Mouse (Mus musculus): ENCODE measurements around the gene Epb41l2. TPM values are rescaled to one million over a fixed set of nuclear protein-coding genes. Genes with fewer than 3 reads are reported as not detected.

Epb41l2 gene
- polyA plus RNA-seq, 1 experiment: 47.5 TPM

DNA sequence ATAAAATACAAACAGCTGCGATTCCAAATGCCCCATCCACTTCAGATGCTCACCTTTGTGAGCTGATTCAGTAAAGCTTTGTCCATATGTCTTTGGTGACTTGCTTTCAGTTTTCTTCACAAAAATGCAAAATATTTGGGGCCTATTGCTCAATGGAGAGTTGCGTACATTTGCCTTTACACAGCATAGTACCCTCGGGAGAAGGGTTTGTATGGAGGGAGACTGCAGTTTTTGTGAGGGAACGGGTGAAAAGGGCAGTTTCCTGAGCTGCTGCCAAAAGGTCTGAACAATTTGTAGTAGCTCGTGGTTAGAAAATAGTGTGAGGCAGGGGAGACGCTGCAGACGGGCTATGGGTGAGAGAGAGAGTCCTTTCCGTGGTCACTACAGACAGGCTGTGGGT lies 40.5 kb downstream of the Epb41l2 start:
- 53% methylated on average over 8 of the region's 8 CpGs for WGBS
- no peak for DNase-seq
- no peak for TF ChIP-seq CTCF (IDR thresholded peaks at IDR 0.05; ENCODE audit: borderline replicate concordance, control insufficient read depth, extremely low read depth, insufficient read depth, low read length, poor library complexity)
- TF ChIP-seq POLR2A (IDR thresholded peaks at IDR 0.05; ENCODE audit: control insufficient read depth, extremely low read depth, insufficient read depth, low read length, poor library complexity): no peak
- Histone ChIP-seq H3K27me3 (ENCODE audit: control insufficient read depth, insufficient read depth, low read length) (no peaks in the 10 kb centered on the region), H3K27ac (ENCODE audit: control insufficient read depth, insufficient read depth, low read length) (no peak overlapping the region), H3K4me1 (replicated peaks; ENCODE audit: control insufficient read depth, insufficient read depth, low read length) (peaks cover 12% of the 10 kb centered on the region), H3K36me3 (ENCODE audit: control insufficient read depth, insufficient read depth, low read length) (no peaks in the 10 kb centered on the region), H3K4me3 (ENCODE audit: control insufficient read depth, insufficient read depth, low read length) (no peak overlapping the region)

DNA sequence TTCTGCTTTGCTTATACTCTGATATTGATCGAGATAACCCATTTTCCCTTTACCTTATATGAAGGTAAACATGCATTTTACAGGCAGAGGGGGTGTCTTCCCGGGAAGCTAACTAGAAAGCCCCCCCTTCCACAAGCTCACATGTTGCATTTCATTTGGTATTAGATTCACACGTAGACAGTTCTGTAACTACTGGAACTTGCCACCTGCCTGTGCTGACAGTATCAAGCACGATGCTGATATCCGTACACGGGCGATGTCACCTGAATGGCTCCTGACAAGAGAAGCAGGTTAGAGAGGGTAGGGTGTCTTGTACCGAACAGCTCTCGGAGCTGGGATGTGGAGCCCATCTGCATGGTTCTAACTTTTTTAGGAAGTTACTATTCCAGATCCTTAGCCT lies 41.0 kb downstream of the Epb41l2 start:
- H3K36me3 ChIP-seq (ENCODE audit: control insufficient read depth, insufficient read depth, low read length): no peaks in the 10 kb centered on the region
- no peak overlapping the region for H3K4me3 ChIP-seq (ENCODE audit: control insufficient read depth, insufficient read depth, low read length)
- WGBS: 92% methylated on average over 9 of the region's 9 CpGs
- no peaks in the 10 kb centered on the region for H3K27me3 ChIP-seq (ENCODE audit: control insufficient read depth, insufficient read depth, low read length)
- H3K27ac ChIP-seq (ENCODE audit: control insufficient read depth, insufficient read depth, low read length): no peak overlapping the region
- TF ChIP-seq CTCF (IDR thresholded peaks at IDR 0.05; ENCODE audit: borderline replicate concordance, control insufficient read depth, extremely low read depth, insufficient read depth, low read length, poor library complexity) (no peak), POLR2A (IDR thresholded peaks at IDR 0.05; ENCODE audit: control insufficient read depth, extremely low read depth, insufficient read depth, low read length, poor library complexity) (no peak)
- peaks cover 12% of the 10 kb centered on the region for H3K4me1 ChIP-seq (replicated peaks; ENCODE audit: control insufficient read depth, insufficient read depth, low read length)
- no peak for DNase-seq

- WGBS: 79% methylated on average over 2 of the region's 2 CpGs
- H3K27ac ChIP-seq (ENCODE audit: control insufficient read depth, insufficient read depth, low read length): no peak overlapping the region
- TF ChIP-seq POLR2A (IDR thresholded peaks at IDR 0.05; ENCODE audit: control insufficient read depth, extremely low read depth, insufficient read depth, low read length, poor library complexity) (no peak), CTCF (IDR thresholded peaks at IDR 0.05; ENCODE audit: borderline replicate concordance, control insufficient read depth, extremely low read depth, insufficient read depth, low read length, poor library complexity) (no peak)
- no peaks in the 10 kb centered on the region for H3K36me3 ChIP-seq (ENCODE audit: control insufficient read depth, insufficient read depth, low read length)
- H3K4me3 ChIP-seq (ENCODE audit: control insufficient read depth, insufficient read depth, low read length): no peak overlapping the region
- no peaks in the 10 kb centered on the region for H3K27me3 ChIP-seq (ENCODE audit: control insufficient read depth, insufficient read depth, low read length)
- peaks cover 12% of the 10 kb centered on the region for H3K4me1 ChIP-seq (replicated peaks; ENCODE audit: control insufficient read depth, insufficient read depth, low read length)
- DNase-seq: no peak
These were observed 41.8 kb downstream of the Epb41l2 start for GRCm38 (mm10) chr10:25401356-25401755.

GRCm38 (mm10) chr10:25402886-25403285 lies 43.3 kb downstream of the Epb41l2 start:
- Histone ChIP-seq H3K36me3 (ENCODE audit: control insufficient read depth, insufficient read depth, low read length) (no peaks in the 10 kb centered on the region), H3K4me3 (ENCODE audit: control insufficient read depth, insufficient read depth, low read length) (no peak overlapping the region), H3K4me1 (replicated peaks; ENCODE audit: control insufficient read depth, insufficient read depth, low read length) (peaks cover 12% of the 10 kb centered on the region), H3K27ac (ENCODE audit: control insufficient read depth, insufficient read depth, low read length) (no peak overlapping the region), H3K27me3 (ENCODE audit: control insufficient read depth, insufficient read depth, low read length) (no peaks in the 10 kb centered on the region)
- DNase-seq: no peak
- no peak for TF ChIP-seq CTCF (IDR thresholded peaks at IDR 0.05; ENCODE audit: borderline replicate concordance, control insufficient read depth, extremely low read depth, insufficient read depth, low read length, poor library complexity)
- TF ChIP-seq POLR2A (IDR thresholded peaks at IDR 0.05; ENCODE audit: control insufficient read depth, extremely low read depth, insufficient read depth, low read length, poor library complexity): no peak
- 84% methylated on average over 1 of the region's 1 CpGs for whole genome bisulfite sequencing

- H3K27ac ChIP-seq (ENCODE audit: control insufficient read depth, insufficient read depth, low read length): no peak overlapping the region
- peak; percentile 11 for DNase-seq
- no peak for TF ChIP-seq POLR2A (IDR thresholded peaks at IDR 0.05; ENCODE audit: control insufficient read depth, extremely low read depth, insufficient read depth, low read length, poor library complexity)
- no peak for TF ChIP-seq CTCF (IDR thresholded peaks at IDR 0.05; ENCODE audit: borderline replicate concordance, control insufficient read depth, extremely low read depth, insufficient read depth, low read length, poor library complexity)
- peaks cover 12% of the 10 kb centered on the region for H3K4me1 ChIP-seq (replicated peaks; ENCODE audit: control insufficient read depth, insufficient read depth, low read length)
- WGBS: 8% methylated on average over 15 of the region's 15 CpGs
- no peaks in the 10 kb centered on the region for H3K27me3 ChIP-seq (ENCODE audit: control insufficient read depth, insufficient read depth, low read length)
- peak overlapping the region; percentile 24 for H3K4me3 ChIP-seq (ENCODE audit: control insufficient read depth, insufficient read depth, low read length)
- H3K36me3 ChIP-seq (ENCODE audit: control insufficient read depth, insufficient read depth, low read length): no peaks in the 10 kb centered on the region
These were observed 44.5 kb downstream of the Epb41l2 start for GRCm38 (mm10) chr10:25403813-25404701.

- TF ChIP-seq POLR2A (IDR thresholded peaks at IDR 0.05; ENCODE audit: control insufficient read depth, extremely low read depth, insufficient read depth, low read length, poor library complexity) (no peak), CTCF (IDR thresholded peaks at IDR 0.05; ENCODE audit: borderline replicate concordance, control insufficient read depth, extremely low read depth, insufficient read depth, low read length, poor library complexity) (no peak)
- H3K4me3 ChIP-seq (ENCODE audit: control insufficient read depth, insufficient read depth, low read length): no peak overlapping the region
- peaks cover 12% of the 10 kb centered on the region for H3K4me1 ChIP-seq (replicated peaks; ENCODE audit: control insufficient read depth, insufficient read depth, low read length)
- H3K36me3 ChIP-seq (ENCODE audit: control insufficient read depth, insufficient read depth, low read length): no peaks in the 10 kb centered on the region
- no peaks in the 10 kb centered on the region for H3K27me3 ChIP-seq (ENCODE audit: control insufficient read depth, insufficient read depth, low read length)
- no peak for DNase-seq
- no peak overlapping the region for H3K27ac ChIP-seq (ENCODE audit: control insufficient read depth, insufficient read depth, low read length)
- 37% methylated on average over 6 of the region's 6 CpGs for WGBS
These were observed 45.1 kb downstream of the Epb41l2 start for GRCm38 (mm10) chr10:25404702-25405098.
